Mouse (Mus musculus) layer of hippocampus, postnatal 25 days (tissue): ENCODE data around the gene Tpst2. TPM values are rescaled to one million over a fixed set of nuclear protein-coding genes. Genes with fewer than 3 reads are reported as not detected.

Experiments used
- total RNA-seq, 2 experiments: library from RNA; stranded (reverse); gene quantifications; 2 replicates each; pipeline ENCODE4 v1.2.3; 2021

Tpst2 gene
- total RNA-seq, 2 experiments from 2014 or later, result 45.9 to 46.2 TPM

Other genes starting within 250 kb of the Tpst2 start
- 1 to 10 TPM; 1.1 to 1.2 TPM for gene Cryba4, start 24.2 kb upstream of the Tpst2 start, total RNA-seq
- gene Crybb1, start 20.9 kb upstream of the Tpst2 start, total RNA-seq, result 1 to 10 TPM; 7.4 to 7.9 TPM
- 10 to 100 TPM; 35.3 to 40.1 TPM for gene Tfip11, start 49.7 kb downstream of the Tpst2 start, total RNA-seq
- gene Srrd, start 66.3 kb downstream of the Tpst2 start, total RNA-seq, result 10 to 100 TPM; 22.6 to 25.9 TPM
- gene Hps4, start 66.4 kb downstream of the Tpst2 start, total RNA-seq, result 10 to 100 TPM; 30.3 to 40.8 TPM
- gene Gm6583, start 79.3 kb downstream of the Tpst2 start, total RNA-seq, result not detected
- 100 to 1,000 TPM; 211 to 216 TPM for gene Asphd2, start 118.2 kb downstream of the Tpst2 start, total RNA-seq
- gene Gm6588, start 172.7 kb downstream of the Tpst2 start, total RNA-seq, result not detected